Mouse (Mus musculus) G1E (cell line): ENCODE measurements around the gene Pdzd2. TPM values are rescaled to one million over a fixed set of nuclear protein-coding genes. Genes with fewer than 3 reads are reported as not detected.

Source experiments
- ATAC-seq: 2 replicates; pipeline ENCODE4 v1.8.0; 2016; ENCODE audit warnings: mild to moderate bottlenecking; ENCODE audit not compliant: insufficient number of reproducible peaks, poor library complexity, low FRiP score, severe bottlenecking; ENCODE audit errors: extremely low read depth
- DNase-seq: peaks from one replicate; pipeline ENCODE4 v3.0.0; 2012; ENCODE audit warnings: low spot score
- H3K27me3 ChIP-seq: 2 replicates; pipeline ENCODE4 v1.6.1; 2012; ENCODE audit warnings: mild to moderate bottlenecking, low read length, inconsistent platforms; ENCODE audit not compliant: insufficient read depth
- H3K36me3 ChIP-seq: replicated peaks from 2 replicates; pipeline ENCODE3; 2012; ENCODE audit warnings: mild to moderate bottlenecking, inconsistent platforms
- H3K4me1 ChIP-seq: 2 replicates; pipeline ENCODE4 v1.6.1; 2012; ENCODE audit warnings: low read depth, low read length, inconsistent platforms, mixed read lengths; ENCODE audit not compliant: insufficient read depth
- H3K4me3 ChIP-seq: 2 replicates; pipeline ENCODE4 v1.5.1; 2012; ENCODE audit warnings: low read depth, mild to moderate bottlenecking, inconsistent platforms, low read length, moderate library complexity, mixed read lengths
- H3K9me3 ChIP-seq: replicated peaks from 2 replicates; pipeline ENCODE4 v1.6.1; 2012; ENCODE audit warnings: inconsistent platforms
- CTCF ChIP-seq: IDR thresholded peaks from 2 replicates; pipeline ENCODE4 v1.5.1; 2012; ENCODE audit warnings: low read depth, low read length, inconsistent platforms, mixed read lengths
- GATA1 ChIP-seq: IDR thresholded peaks from 2 replicates; pipeline ENCODE4 v1.6.1; 2012; ENCODE audit warnings: borderline replicate concordance, low read length, inconsistent platforms, mixed read lengths
- GATA2 ChIP-seq: IDR thresholded peaks from 2 replicates; pipeline ENCODE4 v1.6.1; 2012; ENCODE audit warnings: low read depth, low read length, inconsistent platforms, borderline replicate concordance
- POLR2AphosphoS5 ChIP-seq: IDR thresholded peaks from 2 replicates; pipeline ENCODE4 v1.6.1; 2012; ENCODE audit warnings: low read depth, low read length, inconsistent platforms; ENCODE audit not compliant: insufficient replicate concordance
- TAL1 ChIP-seq: conservative IDR thresholded peaks from 2 replicates; pipeline ENCODE4 v1.6.1; 2012; ENCODE audit warnings: low read depth, low read length, inconsistent platforms, mixed read lengths
- polyA plus RNA-seq: library from polyadenylated mRNA; stranded (reverse); fragments of >175 nt; gene quantifications from 2 replicates; pipeline ENCODE4 v1.2.3, GENCODE M21; 2012
- total RNA-seq, 2 experiments: library from RNA; stranded (forward) in 1 of 2; stranded (reverse) in 1 of 2; fragments of 200-1000 nt in 1 of 2; fragments of >200 nt in 1 of 2; fragmentation: Nextera tagmentation in 1 of 2; gene quantifications; 2 replicates each; pipeline ENCODE4 v1.2.3; 2014 to 2017

The Pdzd2 gene
- total and polyA plus RNA-seq, 3 experiments, result 0.18 to 1.8 (median 0.98) TPM

- ATAC-seq, result no peak
- TF ChIP-seq GATA1, result no peak
- TF ChIP-seq GATA2, result no peak
- TF ChIP-seq CTCF, result no peak
- no peak for TF ChIP-seq POLR2AphosphoS5
- TF ChIP-seq TAL1, result no peak
- no peaks in the 10 kb centered on the region for H3K9me3 ChIP-seq
- H3K36me3 ChIP-seq, result no peaks in the 10 kb centered on the region
- no peak for DNase-seq
- H3K4me1 ChIP-seq, result no peaks in the 10 kb centered on the region
- H3K4me3 ChIP-seq, result no peak overlapping the region
- H3K27me3 ChIP-seq, result no peaks in the 10 kb centered on the region
Measured at GRCm38 (mm10) chr15:12639181-12639580, 100.5 kb downstream of the Pdzd2 start.

- no peak overlapping the region for H3K4me3 ChIP-seq
- DNase-seq, result no peak
- H3K9me3 ChIP-seq, result no peaks in the 10 kb centered on the region
- H3K36me3 ChIP-seq, result no peaks in the 10 kb centered on the region
- ATAC-seq, result no peak
- TF ChIP-seq TAL1 (no peak), POLR2AphosphoS5 (no peak), CTCF (no peak), GATA1 (no peak), GATA2 (no peak)
- H3K27me3 ChIP-seq, result no peaks in the 10 kb centered on the region
- no peaks in the 10 kb centered on the region for H3K4me1 ChIP-seq
Measured at GRCm38 (mm10) chr15:12638370-12639030, 101.2 kb downstream of the Pdzd2 start.

GRCm38 (mm10) chr15:12637511-12637910 is 102.2 kb downstream of the Pdzd2 start:
- no peak for DNase-seq
- Histone ChIP-seq H3K27me3 (no peaks in the 10 kb centered on the region), H3K9me3 (no peaks in the 10 kb centered on the region), H3K36me3 (no peaks in the 10 kb centered on the region), H3K4me1 (no peaks in the 10 kb centered on the region), H3K4me3 (no peak overlapping the region)
- no peak for ATAC-seq
- TF ChIP-seq GATA2 (no peak), POLR2AphosphoS5 (no peak), CTCF (no peak), TAL1 (no peak), GATA1 (no peak)

GRCm38 (mm10) chr15:12636386-12636785 is 103.3 kb downstream of the Pdzd2 start:
- Histone ChIP-seq H3K36me3 (no peaks in the 10 kb centered on the region), H3K4me1 (peaks cover under 1% of the 10 kb centered on the region; the same call in 1 of the 2 replicates), H3K27me3 (no peaks in the 10 kb centered on the region; the same call in 1 of the 2 replicates), H3K9me3 (peaks cover 5% of the 10 kb centered on the region), H3K4me3 (no peak overlapping the region)
- ATAC-seq, result no peak
- DNase-seq, result no peak
- TF ChIP-seq CTCF, result no peak
- TF ChIP-seq TAL1, result no peak
- no peak for TF ChIP-seq GATA2
- TF ChIP-seq POLR2AphosphoS5, result no peak
- TF ChIP-seq GATA1, result no peak

GRCm38 (mm10) chr15:12634921-12635320 is 104.8 kb downstream of the Pdzd2 start:
- H3K27me3 ChIP-seq, result no peaks in the 10 kb centered on the region; the same call in 1 of the 2 replicates
- TF ChIP-seq GATA1 (no peak), TAL1 (no peak), POLR2AphosphoS5 (no peak), CTCF (no peak), GATA2 (no peak)
- DNase-seq (no peak), ATAC-seq (no peak)
- H3K4me1 ChIP-seq, result peaks cover 2% of the 10 kb centered on the region; the same call in 1 of the 2 replicates
- no peaks in the 10 kb centered on the region for H3K36me3 ChIP-seq
- H3K4me3 ChIP-seq, result no peak overlapping the region
- H3K9me3 ChIP-seq, result peaks cover 5% of the 10 kb centered on the region

GRCm38 (mm10) chr15:12629164-12629563 is 110.6 kb downstream of the Pdzd2 start:
- no peak for TF ChIP-seq GATA1
- no peak for TF ChIP-seq POLR2AphosphoS5
- TF ChIP-seq GATA2, result no peak
- TF ChIP-seq TAL1, result no peak
- TF ChIP-seq CTCF, result no peak
- Histone ChIP-seq H3K27me3 (peaks cover 7% of the 10 kb centered on the region), H3K9me3 (peaks cover 5% of the 10 kb centered on the region), H3K4me1 (peaks cover 8% of the 10 kb centered on the region), H3K36me3 (no peaks in the 10 kb centered on the region), H3K4me3 (no peak overlapping the region)
- ATAC-seq (no peak), DNase-seq (no peak)

- peaks cover 7% of the 10 kb centered on the region for H3K27me3 ChIP-seq
- no peaks in the 10 kb centered on the region for H3K36me3 ChIP-seq
- no peak for ATAC-seq
- TF ChIP-seq POLR2AphosphoS5, result no peak
- no peak for TF ChIP-seq CTCF
- TF ChIP-seq TAL1, result no peak
- TF ChIP-seq GATA2, result no peak
- TF ChIP-seq GATA1, result no peak
- H3K4me3 ChIP-seq, result no peak overlapping the region
- H3K9me3 ChIP-seq, result peaks cover 5% of the 10 kb centered on the region
- peaks cover 8% of the 10 kb centered on the region for H3K4me1 ChIP-seq
- DNase-seq, result no peak
Measured at GRCm38 (mm10) chr15:12628451-12628850, 111.3 kb downstream of the Pdzd2 start.
